Mouse (Mus musculus): ENCODE results near the gene Dapk3. TPM values are rescaled to one million over a fixed set of nuclear protein-coding genes. Genes with fewer than 3 reads are reported as not detected.
A peak's percentile ranks its signal among the peaks of the same experiment; 100 is the strongest.
"Not testable (repeated sequence)": the region's sequence is repeated elsewhere in the genome, so short reads cannot be mapped to it uniquely, and the experiment has no call there.

Dapk3 gene
- polyA plus RNA-seq, 1 experiment from 2014 or later: 66.9 TPM

DNA sequence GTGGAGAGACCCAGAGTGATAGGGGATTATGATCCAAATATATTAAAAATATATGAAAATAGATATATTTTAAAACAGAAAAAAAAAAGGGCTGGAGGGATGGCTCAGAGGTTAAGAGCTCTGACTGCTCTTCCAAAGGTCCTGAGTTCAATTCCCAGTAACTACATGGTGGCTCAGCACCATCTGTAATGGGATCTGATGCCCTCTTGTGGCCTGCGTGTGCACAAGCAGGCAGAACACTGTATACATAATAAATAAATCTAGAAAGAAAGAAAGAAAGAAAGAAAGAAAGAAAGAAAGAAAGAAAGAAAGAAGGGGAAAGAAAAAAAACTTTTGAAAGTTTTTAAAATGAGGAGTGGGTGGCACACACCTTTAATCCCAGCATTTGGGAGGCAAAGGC is 34.5 kb downstream of the Dapk3 start:
- H3K4me3 ChIP-seq (replicated peaks; ENCODE audit: low read depth, low read length); H3K4me2 ChIP-seq (ENCODE audit: low read length); H3K27ac ChIP-seq (replicated peaks; ENCODE audit: low read depth, low read length); H3K27me3 ChIP-seq (ENCODE audit: control insufficient read depth, insufficient read depth, low read length); ATAC-seq (ENCODE audit: low FRiP score, low TSS enrichment); H3K9me3 ChIP-seq (ENCODE audit: control insufficient read depth, low read length); H3K4me1 ChIP-seq (ENCODE audit: control insufficient read depth, insufficient read depth, low read length); H3K9ac ChIP-seq (replicated peaks; ENCODE audit: low read length): not testable (repeated sequence)
- 18% methylated on average over 1 of the region's 1 CpGs for WGBS
- H3K36me3 ChIP-seq (ENCODE audit: control insufficient read depth, insufficient read depth, low read length): peaks cover 92% of the 10 kb centered on the region
- DNase-seq: peak; percentile 64

DNA sequence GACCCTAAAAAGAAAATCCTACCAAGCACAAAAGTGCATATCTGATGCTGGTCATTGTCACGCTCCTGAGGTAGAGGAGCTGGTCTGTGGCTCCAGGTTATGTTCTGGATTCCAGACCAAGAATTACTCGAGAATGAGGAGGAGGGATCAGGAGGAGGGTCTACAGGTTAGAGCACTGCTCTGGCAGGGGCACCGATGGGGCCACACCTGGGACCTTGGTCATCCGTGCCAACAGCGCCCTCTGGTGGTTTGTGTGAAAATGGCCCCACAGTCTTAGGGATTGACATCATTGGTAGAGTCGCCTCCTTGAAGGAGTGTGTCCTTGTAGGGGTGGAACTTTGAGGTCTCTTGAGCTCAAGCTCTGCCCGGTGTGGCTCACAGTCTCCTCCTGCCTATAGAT is 35.2 kb downstream of the Dapk3 start:
- H3K9ac ChIP-seq (replicated peaks; ENCODE audit: low read length): no peak overlapping the region

DNA sequence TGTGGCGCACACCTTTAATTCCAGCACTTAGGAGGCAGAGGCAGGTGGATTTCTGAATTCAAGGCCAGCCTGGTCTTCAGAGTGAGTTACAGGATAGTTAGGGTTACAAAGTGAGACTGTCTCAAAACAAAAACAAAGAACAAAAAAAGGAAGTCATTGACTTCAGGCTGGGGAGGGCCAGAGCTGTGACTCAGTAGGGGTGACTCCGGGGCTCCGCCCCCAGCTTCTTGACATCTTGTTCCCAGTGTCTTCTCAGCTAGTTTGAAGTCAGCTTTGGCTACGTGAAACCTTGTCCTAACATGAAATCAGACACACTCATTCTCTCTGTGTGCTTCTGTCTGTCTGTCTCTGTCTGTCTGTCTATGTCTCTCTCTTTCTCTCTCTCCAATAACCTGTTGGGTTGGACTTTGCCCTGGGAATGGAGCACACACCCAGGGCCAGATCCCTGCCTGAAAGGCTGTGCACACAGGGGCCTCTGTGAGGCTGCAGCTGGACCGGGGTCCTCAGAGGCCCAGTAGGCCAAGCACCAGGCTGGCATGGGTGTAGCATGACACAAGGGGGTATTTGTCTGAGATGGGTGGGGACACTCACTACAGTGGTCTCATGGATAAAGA is 38.7 kb downstream of the Dapk3 start:
- no peak for ATAC-seq (ENCODE audit: low FRiP score, low TSS enrichment)
- no peak for DNase-seq
- 89% methylated on average over 5 of the region's 5 CpGs for WGBS
- H3K27ac ChIP-seq (replicated peaks; ENCODE audit: low read depth, low read length): no peak overlapping the region
- H3K4me3 ChIP-seq (replicated peaks; ENCODE audit: low read depth, low read length): no peak overlapping the region
- no peak overlapping the region for H3K4me2 ChIP-seq (ENCODE audit: low read length)
- no peaks in the 10 kb centered on the region for H3K4me1 ChIP-seq (ENCODE audit: control insufficient read depth, insufficient read depth, low read length)
- no peaks in the 10 kb centered on the region for H3K27me3 ChIP-seq (ENCODE audit: control insufficient read depth, insufficient read depth, low read length)
- H3K36me3 ChIP-seq (ENCODE audit: control insufficient read depth, insufficient read depth, low read length): peaks cover 81% of the 10 kb centered on the region
- H3K9me3 ChIP-seq (ENCODE audit: control insufficient read depth, low read length): no peaks in the 10 kb centered on the region
- no peak overlapping the region for H3K9ac ChIP-seq (replicated peaks; ENCODE audit: low read length)

More for the DNA sequence above, 35.2 kb downstream of the Dapk3 start:
- ATAC-seq (ENCODE audit: low FRiP score, low TSS enrichment) (no peak), DNase-seq (peak; percentile 64)
- H3K4me1 ChIP-seq (ENCODE audit: control insufficient read depth, insufficient read depth, low read length): no peaks in the 10 kb centered on the region
- no peak overlapping the region for H3K27ac ChIP-seq (replicated peaks; ENCODE audit: low read depth, low read length)
- H3K4me3 ChIP-seq (replicated peaks; ENCODE audit: low read depth, low read length): no peak overlapping the region
- H3K9me3 ChIP-seq (ENCODE audit: control insufficient read depth, low read length): no peaks in the 10 kb centered on the region
- H3K27me3 ChIP-seq (ENCODE audit: control insufficient read depth, insufficient read depth, low read length): no peaks in the 10 kb centered on the region
- no peak overlapping the region for H3K4me2 ChIP-seq (ENCODE audit: low read length)
- 44% methylated on average over 7 of the region's 7 CpGs for WGBS
- H3K36me3 ChIP-seq (ENCODE audit: control insufficient read depth, insufficient read depth, low read length): peaks cover 91% of the 10 kb centered on the region

GRCm38 (mm10) chr10:81223731-81224130 is 40.9 kb downstream of the Dapk3 start:
- H3K27me3 ChIP-seq (ENCODE audit: control insufficient read depth, insufficient read depth, low read length); H3K27ac ChIP-seq (replicated peaks; ENCODE audit: low read depth, low read length); ATAC-seq (ENCODE audit: low FRiP score, low TSS enrichment); H3K4me3 ChIP-seq (replicated peaks; ENCODE audit: low read depth, low read length); H3K9ac ChIP-seq (replicated peaks; ENCODE audit: low read length); H3K9me3 ChIP-seq (ENCODE audit: control insufficient read depth, low read length); H3K4me1 ChIP-seq (ENCODE audit: control insufficient read depth, insufficient read depth, low read length); H3K4me2 ChIP-seq (ENCODE audit: low read length); DNase-seq: not testable (repeated sequence)
- H3K36me3 ChIP-seq (ENCODE audit: control insufficient read depth, insufficient read depth, low read length): peaks cover 66% of the 10 kb centered on the region
- WGBS: 61% methylated on average over 2 of the region's 2 CpGs

GRCm38 (mm10) chr10:81229735-81230437 is 47.1 kb downstream of the Dapk3 start:
- H3K27me3 ChIP-seq (ENCODE audit: control insufficient read depth, insufficient read depth, low read length): no peaks in the 10 kb centered on the region
- ATAC-seq (ENCODE audit: low FRiP score, low TSS enrichment): peak; percentile 3; the same call in 1 of the 2 replicates
- H3K4me1 ChIP-seq (ENCODE audit: control insufficient read depth, insufficient read depth, low read length): peaks cover 34% of the 10 kb centered on the region
- no peaks in the 10 kb centered on the region for H3K9me3 ChIP-seq (ENCODE audit: control insufficient read depth, low read length)
- peak overlapping the region; percentile 92 for H3K27ac ChIP-seq (replicated peaks; ENCODE audit: low read depth, low read length)
- H3K36me3 ChIP-seq (ENCODE audit: control insufficient read depth, insufficient read depth, low read length): peaks cover 14% of the 10 kb centered on the region
- H3K4me3 ChIP-seq (replicated peaks; ENCODE audit: low read depth, low read length): peak overlapping the region; percentile 85
- H3K4me2 ChIP-seq (ENCODE audit: low read length): peak overlapping the region; percentile 77
- peak overlapping the region; percentile 88 for H3K9ac ChIP-seq (replicated peaks; ENCODE audit: low read length)
- DNase-seq: peak; percentile 49
- WGBS: 7% methylated on average over 20 of the region's 20 CpGs

DNA sequence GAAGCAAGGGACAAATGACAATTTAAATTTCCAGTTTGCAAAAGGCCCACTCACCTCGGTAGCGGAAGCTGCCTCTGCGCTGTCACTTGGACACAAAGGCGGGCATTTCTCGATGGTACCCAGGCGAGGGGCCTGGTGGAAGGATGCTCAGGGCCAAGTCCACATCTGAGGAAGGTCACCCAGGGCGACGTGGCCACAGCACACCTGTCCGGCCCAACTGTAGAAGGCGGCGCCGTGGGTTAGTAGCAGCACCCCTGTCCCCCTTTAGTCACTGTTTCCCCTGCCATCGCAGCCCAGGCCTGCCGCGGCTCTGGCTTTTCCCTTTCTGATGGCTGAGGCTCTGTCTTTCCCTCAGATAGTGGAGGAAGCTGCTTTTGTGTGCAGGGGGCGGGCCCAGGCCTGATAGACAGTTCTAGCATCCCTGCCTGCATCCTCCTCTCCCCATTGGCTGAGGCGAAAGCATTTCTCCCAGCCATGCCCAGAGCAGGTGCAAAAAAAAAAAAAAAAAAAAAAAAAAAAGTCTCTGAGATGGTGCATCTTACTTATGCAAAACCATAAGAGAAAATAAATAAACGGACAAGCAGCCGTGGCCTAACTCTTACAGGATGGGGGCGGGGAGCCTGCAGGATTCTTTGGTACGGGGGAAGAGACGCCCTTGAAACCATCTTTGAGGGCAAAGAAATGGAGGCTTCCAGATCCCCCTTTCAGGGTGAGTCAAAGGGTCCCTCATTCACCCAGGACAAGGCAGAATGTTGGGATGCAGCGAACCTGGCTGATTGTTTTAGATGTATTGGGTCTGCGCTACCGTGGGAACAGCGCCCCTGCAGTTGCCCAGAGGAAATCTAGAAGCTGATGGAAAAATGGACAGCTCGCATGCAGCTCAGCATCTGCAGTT is 47.9 kb downstream of the Dapk3 start, which contains the start of gene Atcay:
Atcay (minus strand) TSS at position 396 of the 895 bp plus-strand sequence.
- Histone ChIP-seq H3K27me3 (ENCODE audit: control insufficient read depth, insufficient read depth, low read length) (no peaks in the 10 kb centered on the region), H3K9me3 (ENCODE audit: control insufficient read depth, low read length) (no peaks in the 10 kb centered on the region), H3K36me3 (ENCODE audit: control insufficient read depth, insufficient read depth, low read length) (peaks cover 9% of the 10 kb centered on the region), H3K4me2 (ENCODE audit: low read length) (peak within 1 kb of the TSS; percentile 77), H3K27ac (replicated peaks; ENCODE audit: low read depth, low read length) (peak within 1 kb of the TSS; percentile 92), H3K4me1 (ENCODE audit: control insufficient read depth, insufficient read depth, low read length) (peaks cover 34% of the 10 kb centered on the region), H3K9ac (replicated peaks; ENCODE audit: low read length) (peak within 1 kb of the TSS; percentile 88), H3K4me3 (replicated peaks; ENCODE audit: low read depth, low read length) (peak within 1 kb of the TSS; percentile 85)
- 2% methylated on average over 27 of the region's 27 CpGs for WGBS
- peak; percentile 92 for DNase-seq
- peak; percentile 92 for ATAC-seq (ENCODE audit: low FRiP score, low TSS enrichment)

DNA sequence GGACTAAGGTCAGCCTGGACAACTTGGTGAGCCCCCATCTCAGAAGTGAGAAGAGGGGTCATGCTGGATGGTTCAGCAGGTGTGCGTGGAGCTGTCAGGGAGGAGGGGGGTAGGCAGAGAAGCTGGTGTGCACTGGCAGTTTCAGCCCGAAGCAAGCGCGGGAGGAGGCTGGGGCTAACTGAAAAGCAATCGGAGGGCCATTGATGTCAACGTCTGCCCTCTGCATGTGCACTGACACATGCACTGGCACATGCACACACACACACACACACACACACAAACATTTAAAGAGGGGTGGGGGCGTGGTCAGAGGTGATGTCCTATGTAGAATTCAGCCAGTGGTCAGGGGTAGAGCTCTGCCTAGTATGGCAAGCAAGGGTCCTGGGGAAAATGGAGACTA is 48.6 kb downstream of the Dapk3 start:
- H3K9ac ChIP-seq (replicated peaks; ENCODE audit: low read length): peak overlapping the region; percentile 42; the same call in 1 of the 2 replicates
- H3K4me2 ChIP-seq (ENCODE audit: low read length): peak overlapping the region; percentile 77
- H3K4me3 ChIP-seq (replicated peaks; ENCODE audit: low read depth, low read length): peak overlapping the region; percentile 85; the same call in 1 of the 2 replicates
- H3K9me3 ChIP-seq (ENCODE audit: control insufficient read depth, low read length): no peaks in the 10 kb centered on the region
- peak overlapping the region; percentile 92 for H3K27ac ChIP-seq (replicated peaks; ENCODE audit: low read depth, low read length)
- peaks cover 34% of the 10 kb centered on the region for H3K4me1 ChIP-seq (ENCODE audit: control insufficient read depth, insufficient read depth, low read length)
- H3K36me3 ChIP-seq (ENCODE audit: control insufficient read depth, insufficient read depth, low read length): peaks cover 6% of the 10 kb centered on the region; the same call in 1 of the 2 replicates
- H3K27me3 ChIP-seq (ENCODE audit: control insufficient read depth, insufficient read depth, low read length): no peaks in the 10 kb centered on the region
- WGBS: 43% methylated on average over 7 of the region's 7 CpGs
- no peak for DNase-seq
- no peak for ATAC-seq (ENCODE audit: low FRiP score, low TSS enrichment)

- H3K27me3 ChIP-seq (ENCODE audit: control insufficient read depth, insufficient read depth, low read length): no peaks in the 10 kb centered on the region
- peak within 1 kb of the TSS; percentile 65 for H3K4me3 ChIP-seq (replicated peaks; ENCODE audit: low read depth, low read length)
- H3K4me2 ChIP-seq (ENCODE audit: low read length): peak within 1 kb of the TSS; percentile 69
- H3K4me1 ChIP-seq (ENCODE audit: control insufficient read depth, insufficient read depth, low read length): peaks cover 34% of the 10 kb centered on the region
- ATAC-seq (ENCODE audit: low FRiP score, low TSS enrichment) (peak; percentile 74), DNase-seq (peak; percentile 91)
- H3K27ac ChIP-seq (replicated peaks; ENCODE audit: low read depth, low read length): peak within 1 kb of the TSS; percentile 41; the same call in 1 of the 2 replicates
- whole genome bisulfite sequencing: 9% methylated on average over 29 of the region's 29 CpGs
- H3K36me3 ChIP-seq (ENCODE audit: control insufficient read depth, insufficient read depth, low read length): peaks cover 6% of the 10 kb centered on the region; the same call in 1 of the 2 replicates
- peak within 1 kb of the TSS; percentile 78 for H3K9ac ChIP-seq (replicated peaks; ENCODE audit: low read length)
- H3K9me3 ChIP-seq (ENCODE audit: control insufficient read depth, low read length): no peaks in the 10 kb centered on the region
Observed at GRCm38 (mm10) chr10:81232580-81233225, 49.9 kb downstream of the Dapk3 start, which contains the start of gene Zfr2. Zfr2 (plus strand) TSS chr10:81233155.
